Mouse (Mus musculus): ENCODE measurements at regions not wholly inside any gene's neighbourhood (a gene's known extent, or its start where the extent isn't known, plus 50 kb on each side); places are given as distances from the start of the nearest gene placed in this dataset.

- no peak for DNase-seq
Measured at GRCm38 (mm10) chr6:104309166-104309565, 183.4 kb upstream of the Cntn6 start.

GRCm38 (mm10) chr6:104312993-104313392, 179.6 kb upstream of the Cntn6 start:
- peak; percentile 18 for DNase-seq

GRCm38 (mm10) chr6:104318451-104318850, 174.1 kb upstream of the Cntn6 start:
- DNase-seq: no peak

- no peak for DNase-seq
Measured at GRCm38 (mm10) chr6:104322182-104322581, 170.4 kb upstream of the Cntn6 start.

- DNase-seq: no peak
Measured at GRCm38 (mm10) chr6:104339134-104339848, 153.3 kb upstream of the Cntn6 start.

GRCm38 (mm10) chr6:104343986-104344385, 148.6 kb upstream of the Cntn6 start:
- DNase-seq: no peak
